Mouse (Mus musculus) MEL-GATA-1-ER (cell line): ENCODE measurements around the gene Lix1l.
"Not testable (repeated sequence)": the region's sequence is repeated elsewhere in the genome, so short reads cannot be mapped to it uniquely, and the experiment has no call there.

ENCODE experiments used
- DNase-seq: peaks from one replicate; pipeline ENCODE4 v3.0.0-alpha.2; 2012; ENCODE audit warnings: low read depth; ENCODE audit errors: extremely low read depth

The Lix1l gene

GRCm38 (mm10) chr3:96581771-96582515 is 19.0 kb upstream of the Lix1l start:
- DNase-seq = no peak

- no peak for DNase-seq
Measured at GRCm38 (mm10) chr3:96583386-96583785, 17.6 kb upstream of the Lix1l start.

- DNase-seq = no peak
Measured at GRCm38 (mm10) chr3:96590657-96591056, 10.3 kb upstream of the Lix1l start.

DNA sequence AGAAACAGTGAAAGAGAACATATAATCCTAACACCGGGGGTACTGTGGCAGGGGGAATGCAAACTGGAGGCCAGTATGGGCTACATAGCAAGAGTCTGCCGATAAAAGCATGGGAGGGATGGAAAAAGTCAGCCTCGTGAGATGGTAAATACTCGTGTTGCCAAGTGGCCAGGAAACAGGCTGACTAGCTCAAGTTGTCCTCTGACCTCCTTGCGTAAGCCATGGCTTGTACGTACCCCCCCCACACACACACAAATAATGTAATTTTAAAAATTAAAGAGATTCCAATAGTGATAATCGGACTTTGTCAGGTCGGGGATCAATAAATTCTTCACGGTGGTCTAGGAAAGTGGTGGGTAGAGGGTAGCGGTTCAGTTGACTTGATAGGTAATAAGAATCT is 7.6 kb upstream of the Lix1l start:
- DNase-seq = peak; percentile 67

- DNase-seq = peak; percentile 98
Measured at GRCm38 (mm10) chr3:96593790-96594560, 7.0 kb upstream of the Lix1l start, which contains the start of gene Polr3gl. Gene Polr3gl, minus strand, starts transcription at chr3:96594181.

DNA sequence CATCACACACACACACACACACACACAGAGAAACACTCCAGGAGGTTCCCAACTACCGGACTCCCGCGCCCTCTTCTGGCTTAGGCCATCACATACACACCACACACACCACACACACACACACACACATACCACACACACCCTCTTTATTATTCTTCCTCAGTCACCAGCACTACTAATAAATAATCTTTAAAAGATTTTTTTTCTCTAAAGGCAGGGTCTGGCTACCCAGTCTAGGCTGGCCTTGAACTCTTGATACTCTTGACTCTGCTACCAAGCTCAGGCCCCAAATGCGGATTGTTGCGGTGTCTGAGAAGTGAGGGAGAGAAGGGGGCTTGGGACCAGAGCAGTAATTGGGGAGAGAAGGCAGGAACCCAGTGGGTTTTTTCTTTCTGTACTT is 6.1 kb upstream of the Lix1l start:
- no peak for DNase-seq

DNA sequence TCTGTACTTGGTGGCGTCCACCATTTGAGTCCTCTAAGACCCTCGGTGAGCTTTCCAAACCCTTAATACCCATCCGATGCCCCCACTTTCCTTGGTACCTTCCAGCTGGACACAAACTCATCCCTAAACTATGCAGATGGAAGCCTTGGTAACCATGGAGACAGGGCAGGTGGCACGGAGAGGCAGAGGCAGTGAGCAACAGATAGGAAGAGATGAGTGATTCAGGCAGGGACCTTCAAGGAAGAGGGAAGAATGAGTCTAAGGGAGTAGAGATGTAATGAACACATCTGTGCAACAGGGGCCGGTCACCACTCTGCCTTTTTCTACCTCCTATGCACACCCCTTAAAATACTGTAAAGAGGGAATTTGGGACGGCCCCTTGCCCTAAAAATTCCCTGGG is 5.3 kb upstream of the Lix1l start:
- DNase-seq = no peak

- DNase-seq = no peak
Measured at GRCm38 (mm10) chr3:96596228-96596707, 4.7 kb upstream of the Lix1l start, which contains the start of gene Ankrd34a. Gene Ankrd34a, plus strand, starts transcription at chr3:96596636.

DNA sequence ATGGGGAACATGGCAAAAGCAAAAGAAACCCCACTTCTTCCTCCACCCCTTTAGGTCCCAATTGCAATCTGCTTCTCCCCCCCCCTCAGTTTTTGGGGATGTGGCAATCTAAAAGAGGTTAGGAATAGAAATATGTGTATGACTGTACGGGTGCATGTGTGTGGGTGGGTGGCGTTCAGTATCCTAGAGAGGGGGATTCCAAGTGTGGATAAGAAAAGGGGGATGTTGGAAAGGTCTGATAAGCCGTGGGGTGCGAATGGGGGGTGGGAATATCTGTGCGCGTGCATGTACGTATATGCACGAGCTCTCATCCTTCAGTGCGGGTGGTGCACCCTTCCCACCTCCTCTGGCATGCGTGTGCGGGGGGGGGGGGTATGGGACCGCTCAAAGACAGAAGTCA is 4.1 kb upstream of the Lix1l start:
- no peak for DNase-seq

- peak; percentile 59 for DNase-seq
Measured at GRCm38 (mm10) chr3:96597435-96597891, 3.5 kb upstream of the Lix1l start.

DNA sequence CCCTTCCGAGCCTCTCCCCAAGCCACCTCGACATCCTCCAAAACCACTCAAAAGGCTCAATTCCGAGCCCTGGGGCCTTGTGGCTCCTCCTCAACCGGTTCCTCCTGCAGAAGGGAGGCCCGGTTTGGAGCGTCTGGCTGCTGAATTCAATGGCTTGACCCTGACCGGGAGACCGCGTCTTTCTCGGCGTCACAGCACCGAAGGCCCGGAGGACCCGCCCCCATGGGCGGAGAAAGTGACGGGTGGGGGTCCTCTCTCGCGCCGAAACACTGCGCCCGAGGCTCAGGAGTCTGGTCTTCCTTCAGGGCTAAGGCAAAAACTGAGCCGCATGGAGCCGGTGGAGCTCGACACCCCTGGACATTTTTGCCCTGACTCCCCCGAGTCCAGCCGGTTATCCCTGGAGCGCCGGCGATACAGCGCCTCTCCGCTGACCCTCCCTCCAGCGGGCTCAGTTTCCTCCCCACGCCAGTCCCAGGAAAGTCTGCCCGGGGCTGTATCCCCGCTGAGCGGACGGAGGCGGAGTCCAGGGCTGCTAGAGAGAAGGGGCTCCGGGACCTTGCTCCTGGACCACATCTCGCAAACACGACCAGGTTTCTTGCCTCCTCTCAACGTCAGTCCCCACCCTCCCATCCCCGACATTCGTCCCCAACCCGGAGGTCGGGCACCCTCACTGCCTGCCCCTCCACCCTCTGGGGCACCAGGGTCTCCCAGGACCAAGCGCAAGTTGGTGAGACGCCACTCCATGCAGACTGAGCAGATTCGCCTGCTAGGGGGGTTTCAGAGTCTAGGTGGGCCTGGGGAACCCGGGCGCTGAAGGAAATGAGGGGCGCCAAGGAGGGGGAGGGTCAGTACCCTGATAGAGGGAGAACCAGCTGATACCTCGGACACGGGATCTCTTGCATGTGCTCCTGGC is 2.5 kb upstream of the Lix1l start:
- DNase-seq = no peak

GRCm38 (mm10) chr3:96599069-96599393 is 1.9 kb upstream of the Lix1l start:
- no peak for DNase-seq

DNA sequence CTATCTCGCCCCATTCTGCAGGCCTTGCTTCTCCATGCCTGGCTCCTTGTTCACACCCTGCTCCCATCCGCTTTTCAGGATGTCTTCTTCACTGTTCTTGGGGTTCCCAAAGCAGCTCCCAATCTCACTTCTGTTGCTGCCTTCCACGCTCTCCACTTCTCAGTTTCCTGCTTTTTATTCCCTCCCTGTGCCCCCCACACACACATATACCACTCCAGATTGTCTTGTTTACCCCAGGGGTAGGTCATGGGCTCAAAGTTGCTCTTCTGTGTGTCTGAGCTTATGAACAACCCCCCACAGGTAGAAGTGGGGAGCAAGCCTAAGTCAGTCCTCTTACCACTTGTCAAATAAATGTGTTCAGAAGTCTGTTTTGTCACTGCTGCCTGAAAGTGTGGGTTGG is 1.5 kb upstream of the Lix1l start:
- DNase-seq = no peak

DNA sequence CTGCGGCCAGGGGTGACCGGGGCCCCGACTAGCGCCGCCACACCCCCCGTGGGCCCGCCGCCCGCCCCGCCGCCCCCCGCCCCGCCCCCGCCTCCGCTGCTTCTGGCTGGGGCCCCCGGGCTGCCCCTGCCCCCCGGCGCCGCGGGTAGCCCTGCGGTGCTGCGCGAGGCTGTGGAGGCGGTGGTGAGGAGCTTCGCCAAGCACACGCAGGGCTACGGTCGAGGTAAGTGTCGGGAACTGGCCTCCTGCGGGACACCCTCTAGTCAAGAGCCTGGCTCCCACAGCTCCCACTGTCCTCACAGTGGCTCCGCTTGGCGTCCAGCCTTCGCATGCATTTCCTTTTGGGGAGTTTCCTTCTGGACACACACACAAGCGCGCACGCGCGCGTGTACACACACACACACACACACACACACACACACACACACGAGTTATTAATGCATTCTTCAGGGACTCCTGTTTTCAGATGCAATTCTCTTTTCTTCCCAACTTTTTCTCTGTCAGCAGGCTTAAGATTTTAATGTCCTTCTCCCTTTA is 370 bp downstream of the Lix1l start:
- DNase-seq = peak; percentile 68

DNA sequence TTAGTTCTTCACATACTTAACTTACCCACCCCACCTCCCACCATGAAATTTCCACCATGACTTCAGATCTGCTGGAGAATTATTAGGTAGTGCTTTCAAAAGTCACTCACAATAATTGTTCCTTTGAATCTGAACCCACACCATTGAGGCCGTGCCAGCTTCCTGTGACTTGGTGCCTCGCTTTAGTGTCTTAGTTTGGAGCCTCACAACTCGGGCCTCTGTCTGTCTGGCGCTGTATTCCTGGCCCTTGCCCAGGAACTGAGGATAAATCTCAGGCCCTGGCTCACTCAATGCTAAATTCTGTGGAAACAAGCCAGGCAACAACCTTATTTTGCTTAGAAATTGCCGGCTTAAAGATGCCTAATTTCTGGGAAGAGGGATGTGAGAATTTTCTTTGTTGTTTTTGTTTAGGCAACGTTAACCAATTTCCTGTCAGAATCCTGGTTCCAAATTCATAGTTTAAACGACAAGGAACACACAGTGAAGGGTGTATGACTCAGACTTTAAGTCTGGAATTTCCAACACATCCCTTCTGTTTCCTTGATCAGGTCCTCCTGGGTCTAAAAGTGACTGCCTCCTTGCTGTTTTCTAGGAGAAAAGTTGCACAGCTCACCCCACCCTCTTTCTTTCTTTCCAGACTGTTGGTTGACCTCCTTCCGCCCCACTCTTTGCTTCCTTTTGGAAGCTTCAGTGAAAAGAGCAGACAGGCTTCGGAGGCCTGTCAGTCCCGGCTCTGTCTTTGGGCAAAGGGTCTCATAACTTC is 1.2 kb downstream of the Lix1l start:
- DNase-seq = no peak

GRCm38 (mm10) chr3:96602704-96603084 is 1.7 kb downstream of the Lix1l start:
- no peak for DNase-seq

- no peak for DNase-seq
Measured at GRCm38 (mm10) chr3:96603311-96603710, 2.4 kb downstream of the Lix1l start.

- DNase-seq = not testable (repeated sequence)
Measured at GRCm38 (mm10) chr3:96606007-96606406, 5.1 kb downstream of the Lix1l start.

DNA sequence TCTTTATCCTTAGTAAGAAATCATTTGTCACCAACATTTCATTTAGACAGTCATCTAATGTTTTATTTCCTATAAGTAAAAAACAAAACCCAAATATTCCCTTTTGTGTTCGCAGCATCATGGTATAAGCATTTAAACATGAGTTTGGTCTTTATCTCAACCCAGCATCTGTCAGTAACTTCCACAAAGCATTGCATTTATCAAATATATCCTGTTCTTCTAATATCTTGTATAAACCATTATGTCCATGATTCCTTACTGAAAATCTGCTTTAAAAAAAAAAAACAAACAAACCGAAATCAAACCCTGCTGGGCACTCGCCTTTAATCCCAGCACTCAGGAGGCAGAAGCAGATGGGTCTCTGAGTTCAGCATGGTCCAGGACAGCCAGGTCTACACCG is 5.7 kb downstream of the Lix1l start:
- DNase-seq = no peak

DNA sequence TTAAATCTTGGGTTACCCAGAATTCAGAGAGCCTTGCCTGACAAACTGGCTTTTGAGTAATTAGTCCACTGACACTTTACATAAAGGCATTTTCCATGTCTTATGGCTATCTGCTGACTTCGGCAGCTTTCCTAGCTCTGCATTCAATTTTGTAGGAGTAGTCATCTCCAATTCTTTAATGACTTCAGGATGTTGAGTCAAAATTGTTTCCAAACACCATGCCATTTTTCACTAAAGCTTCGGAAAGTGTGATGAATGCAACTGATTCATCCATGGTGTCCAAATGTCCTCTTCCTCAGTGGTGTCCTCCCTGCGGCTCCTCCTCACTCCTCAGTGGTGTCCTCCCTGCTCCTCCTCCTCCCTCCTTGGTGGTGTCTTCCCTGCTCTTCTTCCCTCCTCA is 17.0 kb downstream of the Lix1l start:
- DNase-seq = no peak

- DNase-seq = no peak
Measured at GRCm38 (mm10) chr3:96623201-96623600, 22.3 kb downstream of the Lix1l start.
